Mouse (Mus musculus) right cerebral cortex, adult 2 months (tissue): ENCODE data around the gene Ephb2.
A peak's percentile ranks its signal among the peaks of the same experiment; 100 is the strongest.

ENCODE experiments used
- DNase-seq, 2 experiments: peaks; one replicate each; pipeline ENCODE4 v3.0.0; 2021 to 2022; ENCODE audit warnings: low spot score in 2 of 2

Ephb2 gene

DNA sequence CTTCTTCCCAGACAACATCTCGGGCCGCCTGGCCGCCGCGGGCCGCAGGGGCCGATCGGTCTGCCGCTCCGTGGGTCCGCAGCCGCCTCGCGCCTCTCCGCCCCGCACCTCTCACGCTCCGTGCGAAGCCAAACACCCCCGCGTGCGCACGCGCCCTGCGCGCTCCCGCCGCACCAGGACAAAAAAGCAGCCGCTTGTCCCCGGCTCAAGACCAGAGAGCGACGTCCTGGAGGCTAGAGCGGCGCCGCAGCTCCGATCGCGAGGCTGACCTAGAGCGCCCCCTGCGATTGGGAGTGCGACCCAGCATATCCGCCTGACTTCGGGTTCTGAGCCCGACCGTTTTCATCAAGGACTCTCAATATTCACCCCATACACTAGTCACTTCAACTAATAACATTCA is 233.2 kb downstream of the Ephb2 start, which contains the start of gene Kdm1a:
Kdm1a (minus strand) TSS at position 156 of the 400 bp plus-strand sequence.
- DNase-seq = peak; percentile 95 to 96

DNA sequence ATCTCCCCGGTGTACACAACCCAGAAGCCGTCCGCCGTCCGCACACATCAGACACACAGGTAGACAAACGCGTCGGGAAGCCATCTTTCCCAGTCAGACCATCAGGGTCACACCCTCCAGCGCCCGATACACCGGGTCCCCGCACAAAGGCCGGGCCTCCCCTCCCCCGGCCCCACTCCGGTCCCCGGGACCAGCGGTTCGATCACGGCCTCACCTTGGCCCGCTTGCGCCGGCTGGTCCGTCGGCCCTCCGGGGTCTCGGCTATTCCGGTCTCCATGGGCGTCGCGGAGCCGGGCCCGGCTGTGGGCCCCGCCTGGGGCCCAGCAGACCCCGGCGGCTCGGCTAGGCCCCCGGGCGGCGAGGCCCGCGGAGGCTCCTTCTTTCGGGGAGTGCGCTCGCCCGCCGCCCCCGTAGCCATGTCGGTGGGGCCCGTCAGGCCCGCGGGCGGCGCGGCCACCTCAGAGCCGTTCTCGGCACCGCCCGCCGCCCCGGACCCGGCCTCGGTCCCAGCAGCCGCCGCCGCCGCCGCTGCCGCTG is 233.7 kb downstream of the Ephb2 start:
- DNase-seq = peak; percentile 25 to 33

DNA sequence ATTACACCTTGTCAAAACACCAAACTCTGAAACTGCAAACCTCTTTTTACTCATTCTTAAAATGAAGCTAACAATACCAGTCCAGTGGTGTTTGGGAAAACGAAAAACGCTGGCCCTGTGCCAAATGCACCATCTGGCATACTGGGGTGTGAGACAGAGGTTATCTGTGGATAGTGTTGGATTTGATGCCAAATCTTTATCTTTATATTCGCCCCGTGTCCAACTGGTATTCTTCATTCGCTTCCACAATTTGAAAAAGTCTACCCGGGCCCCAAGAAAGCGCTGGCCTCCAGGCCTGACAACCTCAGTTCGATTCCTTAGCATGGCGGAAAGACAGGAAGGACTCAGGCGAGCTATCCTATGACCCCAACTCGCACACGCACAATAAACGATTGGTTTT is 234.3 kb downstream of the Ephb2 start:
- DNase-seq = peak; percentile 49 to 73

DNA sequence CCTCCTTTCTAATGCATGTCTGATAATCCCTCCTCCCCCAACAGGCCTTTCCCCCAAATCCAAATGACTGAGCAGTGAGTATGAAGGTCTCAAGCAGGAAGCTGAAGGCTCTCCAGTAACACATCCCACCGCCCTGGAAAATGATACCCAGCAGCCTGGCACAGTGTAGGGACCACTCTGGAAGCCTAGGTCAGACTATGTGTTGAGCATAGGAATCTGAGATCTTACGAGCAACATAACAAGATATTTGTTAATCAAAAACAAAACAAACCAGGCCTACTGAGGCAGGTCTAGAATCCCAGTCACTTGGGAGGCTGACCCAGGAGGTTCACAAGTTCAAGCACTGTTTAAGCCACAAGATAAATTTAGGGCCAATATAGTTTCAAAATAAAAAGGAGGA is 235.3 kb downstream of the Ephb2 start:
- DNase-seq = no peak

DNA sequence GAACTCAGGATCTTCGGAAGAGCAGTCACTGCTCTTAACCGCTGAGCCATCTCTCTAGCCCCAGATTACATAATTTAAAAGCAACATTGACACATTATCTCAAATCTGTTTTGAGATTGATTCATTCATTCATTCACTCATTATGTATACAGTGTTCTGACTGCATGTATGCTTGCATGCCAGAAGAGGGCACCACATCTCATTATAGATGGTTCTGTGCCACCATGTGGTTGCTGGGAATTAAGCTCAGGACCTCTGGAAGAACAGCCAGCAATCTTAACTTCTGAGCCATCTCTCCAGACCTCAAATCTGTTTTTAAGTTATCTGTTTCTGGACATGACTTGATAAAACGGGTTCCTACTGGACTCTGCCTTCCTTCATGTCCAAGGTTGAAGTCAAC is 235.9 kb downstream of the Ephb2 start:
- DNase-seq = no peak

DNA sequence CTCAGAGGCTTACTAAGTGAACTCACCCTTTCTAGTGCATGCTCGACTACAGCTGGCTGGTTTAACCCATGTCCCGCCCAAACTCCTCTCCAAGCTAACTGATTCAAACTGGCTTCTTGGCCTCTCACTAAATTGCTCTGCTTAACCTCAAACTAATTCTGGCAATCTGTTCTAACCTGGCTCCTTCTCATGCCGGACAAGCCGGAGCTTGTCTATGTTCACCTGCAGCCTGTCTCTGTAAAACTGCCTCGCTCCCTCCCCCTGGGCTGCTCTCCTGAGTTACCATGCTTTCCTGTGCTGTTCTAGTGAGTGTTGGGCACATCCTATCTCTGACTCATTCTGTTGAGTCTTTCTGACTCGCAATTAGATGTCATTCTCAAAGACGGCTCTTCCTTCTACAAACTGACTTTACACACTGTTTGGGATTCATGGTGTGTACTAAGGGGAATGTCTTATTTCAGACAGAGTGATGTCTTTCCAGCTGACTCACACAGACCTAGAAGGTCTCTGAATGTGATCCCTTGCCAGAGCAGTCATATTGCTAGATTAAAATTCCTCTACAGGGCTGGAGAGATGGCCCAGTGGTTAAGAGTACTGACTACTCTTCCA is 237.4 kb downstream of the Ephb2 start:
- no peak for DNase-seq
